Mouse (Mus musculus): ENCODE measurements around the gene Zfhx2. TPM values are rescaled to one million over a fixed set of nuclear protein-coding genes. Genes with fewer than 3 reads are reported as not detected.

The Zfhx2 gene
- polyA plus RNA-seq, 1 experiment from 2014 or later, result 2.9 TPM

GRCm38 (mm10) chr14:55101592-55101991 is 9.5 kb upstream of the Zfhx2 start:
- Histone ChIP-seq H3K27me3 (ENCODE audit: control insufficient read depth, insufficient read depth, low read length) (peaks cover 3% of the 10 kb centered on the region; the same call in 1 of the 2 replicates), H3K9ac (ENCODE audit: low read depth, low read length) (no peak overlapping the region), H3K4me3 (ENCODE audit: low read depth, low read length) (no peak overlapping the region), H3K36me3 (ENCODE audit: control insufficient read depth, insufficient read depth, low read length) (no peaks in the 10 kb centered on the region; the same call in 1 of the 2 replicates), H3K4me1 (ENCODE audit: control insufficient read depth, insufficient read depth, low read length) (peaks cover 11% of the 10 kb centered on the region), H3K9me3 (replicated peaks; ENCODE audit: control insufficient read depth, low read length) (no peaks in the 10 kb centered on the region), H3K4me2 (no peak overlapping the region), H3K27ac (ENCODE audit: low read depth, low read length) (no peak overlapping the region)
- no peak for ATAC-seq (replicated peaks; ENCODE audit: insufficient number of reproducible peaks, low FRiP score, low TSS enrichment)
- WGBS (ENCODE audit: insufficient replicate concordance), result 51% methylated on average over 4 of the region's 4 CpGs

GRCm38 (mm10) chr14:55098067-55098466 is 5.9 kb upstream of the Zfhx2 start:
- 66% methylated on average over 4 of the region's 4 CpGs for WGBS (ENCODE audit: insufficient replicate concordance)
- Histone ChIP-seq H3K36me3 (ENCODE audit: control insufficient read depth, insufficient read depth, low read length) (no peaks in the 10 kb centered on the region; the same call in 1 of the 2 replicates), H3K9me3 (replicated peaks; ENCODE audit: control insufficient read depth, low read length) (no peaks in the 10 kb centered on the region), H3K9ac (ENCODE audit: low read depth, low read length) (no peak overlapping the region), H3K27ac (ENCODE audit: low read depth, low read length) (peak overlapping the region; percentile 46; the same call in 1 of the 2 replicates), H3K4me1 (ENCODE audit: control insufficient read depth, insufficient read depth, low read length) (peaks cover 20% of the 10 kb centered on the region), H3K27me3 (ENCODE audit: control insufficient read depth, insufficient read depth, low read length) (no peaks in the 10 kb centered on the region; the same call in 1 of the 2 replicates), H3K4me3 (ENCODE audit: low read depth, low read length) (no peak overlapping the region), H3K4me2 (no peak overlapping the region)
- no peak for ATAC-seq (replicated peaks; ENCODE audit: insufficient number of reproducible peaks, low FRiP score, low TSS enrichment)

DNA sequence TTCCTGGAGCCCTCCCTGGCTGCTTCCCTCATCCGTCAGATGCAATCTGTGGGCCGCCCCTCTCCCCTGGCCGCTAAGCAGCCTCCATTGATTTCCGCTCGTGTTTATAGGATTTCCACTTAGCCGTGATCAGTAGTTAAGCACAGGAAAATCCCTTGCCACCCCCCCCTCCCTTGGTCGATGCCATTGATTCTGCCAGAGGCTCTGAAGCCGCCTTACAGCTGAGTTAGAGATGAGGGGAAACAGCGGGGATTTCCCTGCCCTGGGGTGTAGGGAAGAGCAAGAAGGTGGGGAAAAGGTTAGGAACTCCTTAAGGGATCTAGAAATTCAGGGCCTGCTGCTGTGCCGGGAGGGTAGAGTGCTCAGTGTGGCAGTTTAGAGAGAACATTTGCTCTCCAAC is 5.5 kb upstream of the Zfhx2 start:
- peaks cover 20% of the 10 kb centered on the region for H3K4me1 ChIP-seq (ENCODE audit: control insufficient read depth, insufficient read depth, low read length)
- no peaks in the 10 kb centered on the region; the same call in 1 of the 2 replicates for H3K36me3 ChIP-seq (ENCODE audit: control insufficient read depth, insufficient read depth, low read length)
- H3K27me3 ChIP-seq (ENCODE audit: control insufficient read depth, insufficient read depth, low read length), result no peaks in the 10 kb centered on the region
- no peaks in the 10 kb centered on the region for H3K9me3 ChIP-seq (replicated peaks; ENCODE audit: control insufficient read depth, low read length)
- peak overlapping the region; percentile 46 for H3K27ac ChIP-seq (ENCODE audit: low read depth, low read length)
- H3K4me2 ChIP-seq, result no peak overlapping the region
- H3K9ac ChIP-seq (ENCODE audit: low read depth, low read length), result no peak overlapping the region
- 61% methylated on average over 10 of the region's 10 CpGs for WGBS (ENCODE audit: insufficient replicate concordance)
- H3K4me3 ChIP-seq (ENCODE audit: low read depth, low read length), result no peak overlapping the region
- no peak for ATAC-seq (replicated peaks; ENCODE audit: insufficient number of reproducible peaks, low FRiP score, low TSS enrichment)

GRCm38 (mm10) chr14:55096573-55097087 is 4.5 kb upstream of the Zfhx2 start:
- ATAC-seq (replicated peaks; ENCODE audit: insufficient number of reproducible peaks, low FRiP score, low TSS enrichment), result no peak
- no peak overlapping the region for H3K27ac ChIP-seq (ENCODE audit: low read depth, low read length)
- no peak overlapping the region for H3K4me2 ChIP-seq
- WGBS (ENCODE audit: insufficient replicate concordance), result 50% methylated on average over 9 of the region's 9 CpGs
- no peaks in the 10 kb centered on the region; the same call in 1 of the 2 replicates for H3K36me3 ChIP-seq (ENCODE audit: control insufficient read depth, insufficient read depth, low read length)
- H3K9ac ChIP-seq (ENCODE audit: low read depth, low read length), result no peak overlapping the region
- no peaks in the 10 kb centered on the region for H3K9me3 ChIP-seq (replicated peaks; ENCODE audit: control insufficient read depth, low read length)
- H3K4me1 ChIP-seq (ENCODE audit: control insufficient read depth, insufficient read depth, low read length), result peaks cover 20% of the 10 kb centered on the region
- no peaks in the 10 kb centered on the region for H3K27me3 ChIP-seq (ENCODE audit: control insufficient read depth, insufficient read depth, low read length)
- H3K4me3 ChIP-seq (ENCODE audit: low read depth, low read length), result no peak overlapping the region

DNA sequence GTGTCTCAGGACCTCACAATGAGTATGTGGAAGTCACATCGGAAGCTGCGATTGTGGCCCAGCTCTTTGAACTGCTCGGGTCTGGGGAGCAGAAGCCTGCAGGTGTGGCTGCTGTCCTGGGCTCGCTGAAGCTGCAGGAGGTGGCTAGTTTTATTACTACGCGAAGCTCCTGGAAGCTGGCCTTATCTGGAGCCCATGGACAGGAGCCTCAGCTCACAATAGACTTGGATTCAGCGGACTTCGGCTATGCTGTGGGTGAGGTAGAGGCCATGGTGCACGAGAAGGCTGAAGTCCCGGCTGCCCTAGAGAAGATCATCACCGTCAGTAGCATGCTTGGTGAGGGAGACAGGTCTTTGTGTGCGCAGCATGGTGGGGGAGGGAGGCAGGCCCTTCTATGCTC is 3.5 kb upstream of the Zfhx2 start:
- Histone ChIP-seq H3K4me3 (ENCODE audit: low read depth, low read length) (peak overlapping the region; percentile 55; the same call in 1 of the 2 replicates), H3K27ac (ENCODE audit: low read depth, low read length) (no peak overlapping the region), H3K9ac (ENCODE audit: low read depth, low read length) (no peak overlapping the region; the same call in 1 of the 2 replicates), H3K4me2 (peak overlapping the region; percentile 70), H3K36me3 (ENCODE audit: control insufficient read depth, insufficient read depth, low read length) (no peaks in the 10 kb centered on the region; the same call in 1 of the 2 replicates), H3K27me3 (ENCODE audit: control insufficient read depth, insufficient read depth, low read length) (no peaks in the 10 kb centered on the region), H3K9me3 (replicated peaks; ENCODE audit: control insufficient read depth, low read length) (no peaks in the 10 kb centered on the region), H3K4me1 (ENCODE audit: control insufficient read depth, insufficient read depth, low read length) (peaks cover 20% of the 10 kb centered on the region)
- no peak for ATAC-seq (replicated peaks; ENCODE audit: insufficient number of reproducible peaks, low FRiP score, low TSS enrichment)
- WGBS (ENCODE audit: insufficient replicate concordance), result 63% methylated on average over 12 of the region's 12 CpGs

- H3K4me2 ChIP-seq, result peak overlapping the region; percentile 70
- peak overlapping the region; percentile 55 for H3K4me3 ChIP-seq (ENCODE audit: low read depth, low read length)
- H3K9ac ChIP-seq (ENCODE audit: low read depth, low read length), result peak overlapping the region; percentile 70
- no peak for ATAC-seq (replicated peaks; ENCODE audit: insufficient number of reproducible peaks, low FRiP score, low TSS enrichment)
- H3K9me3 ChIP-seq (replicated peaks; ENCODE audit: control insufficient read depth, low read length), result no peaks in the 10 kb centered on the region
- 0 out of 2 replicates have a peak overlapping the region, but pooled peaks have one; percentile 41 for H3K27ac ChIP-seq (ENCODE audit: low read depth, low read length)
- 53% methylated on average over 9 of the region's 9 CpGs for WGBS (ENCODE audit: insufficient replicate concordance)
- peaks cover 20% of the 10 kb centered on the region for H3K4me1 ChIP-seq (ENCODE audit: control insufficient read depth, insufficient read depth, low read length)
- H3K27me3 ChIP-seq (ENCODE audit: control insufficient read depth, insufficient read depth, low read length), result no peaks in the 10 kb centered on the region
- H3K36me3 ChIP-seq (ENCODE audit: control insufficient read depth, insufficient read depth, low read length), result no peaks in the 10 kb centered on the region; the same call in 1 of the 2 replicates
These were observed 3.1 kb upstream of the Zfhx2 start for GRCm38 (mm10) chr14:55095263-55095662.

- 3% methylated on average over 30 of the region's 30 CpGs for WGBS (ENCODE audit: insufficient replicate concordance)
- no peaks in the 10 kb centered on the region; the same call in 1 of the 2 replicates for H3K36me3 ChIP-seq (ENCODE audit: control insufficient read depth, insufficient read depth, low read length)
These were observed 2.6 kb upstream of the Zfhx2 start, which contains the start of gene Thtpa for GRCm38 (mm10) chr14:55094704-55095231. TSS of gene Thtpa (plus strand) at chr14:55094784.

DNA sequence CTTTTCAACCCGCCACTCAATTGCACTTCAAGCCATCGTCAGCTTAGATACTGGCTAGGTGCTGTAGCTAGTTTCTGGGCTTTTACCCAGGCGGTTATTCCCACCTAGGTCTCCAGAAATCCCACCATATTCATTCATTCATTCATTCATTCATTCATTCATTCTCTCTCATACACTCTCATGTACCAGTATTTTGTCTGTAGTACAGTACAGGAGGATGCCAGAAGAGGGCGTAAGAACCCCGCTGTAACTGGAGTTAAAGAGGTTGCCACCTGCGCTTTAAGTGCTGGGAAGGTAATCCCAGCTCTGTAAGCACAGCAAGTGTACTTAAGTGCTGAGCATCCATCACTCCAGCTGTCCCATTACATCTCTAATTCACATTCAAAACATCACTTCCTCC is 1.8 kb upstream of the Zfhx2 start:
- 37% methylated on average over 6 of the region's 6 CpGs for WGBS (ENCODE audit: insufficient replicate concordance)
- Histone ChIP-seq H3K4me3 (ENCODE audit: low read depth, low read length) (no peak overlapping the region; the same call in 1 of the 2 replicates), H3K4me2 (peak overlapping the region; percentile 70)

More at GRCm38 (mm10) chr14:55094704-55095231, 2.6 kb upstream of the Zfhx2 start, which contains the start of gene Thtpa:
- peak within 1 kb of the TSS; percentile 55 for H3K4me3 ChIP-seq (ENCODE audit: low read depth, low read length)
- peaks cover 20% of the 10 kb centered on the region for H3K4me1 ChIP-seq (ENCODE audit: control insufficient read depth, insufficient read depth, low read length)
- peak within 1 kb of the TSS; percentile 70 for H3K9ac ChIP-seq (ENCODE audit: low read depth, low read length)
- H3K27ac ChIP-seq (ENCODE audit: low read depth, low read length), result peak within 1 kb of the TSS; percentile 41; the same call in 1 of the 2 replicates
- H3K9me3 ChIP-seq (replicated peaks; ENCODE audit: control insufficient read depth, low read length), result no peaks in the 10 kb centered on the region
- H3K27me3 ChIP-seq (ENCODE audit: control insufficient read depth, insufficient read depth, low read length), result no peaks in the 10 kb centered on the region
- ATAC-seq (replicated peaks; ENCODE audit: insufficient number of reproducible peaks, low FRiP score, low TSS enrichment), result peak; percentile 55; the same call in 1 of the 2 replicates
- peak within 1 kb of the TSS; percentile 70 for H3K4me2 ChIP-seq

More for the DNA sequence above, 1.8 kb upstream of the Zfhx2 start:
- ATAC-seq (replicated peaks; ENCODE audit: insufficient number of reproducible peaks, low FRiP score, low TSS enrichment), result no peak
- no peaks in the 10 kb centered on the region for H3K9me3 ChIP-seq (replicated peaks; ENCODE audit: control insufficient read depth, low read length)
- H3K36me3 ChIP-seq (ENCODE audit: control insufficient read depth, insufficient read depth, low read length), result no peaks in the 10 kb centered on the region
- no peak overlapping the region for H3K9ac ChIP-seq (ENCODE audit: low read depth, low read length)
- no peak overlapping the region for H3K27ac ChIP-seq (ENCODE audit: low read depth, low read length)
- no peaks in the 10 kb centered on the region for H3K27me3 ChIP-seq (ENCODE audit: control insufficient read depth, insufficient read depth, low read length)
- H3K4me1 ChIP-seq (ENCODE audit: control insufficient read depth, insufficient read depth, low read length), result peaks cover 28% of the 10 kb centered on the region

Measured in heart, embryonic 11.5 days (tissue).